Mouse (Mus musculus): Measurements from ENCODE around the gene Ifitm6. TPM values are rescaled to one million over a fixed set of nuclear protein-coding genes. Genes with fewer than 3 reads are reported as not detected.
"Not testable (repeated sequence)": the region's sequence is repeated elsewhere in the genome, so short reads cannot be mapped to it uniquely, and the experiment has no call there.

Ifitm6 gene
- polyA plus RNA-seq, 1 experiment from 2014 or later: 0.42 TPM

DNA sequence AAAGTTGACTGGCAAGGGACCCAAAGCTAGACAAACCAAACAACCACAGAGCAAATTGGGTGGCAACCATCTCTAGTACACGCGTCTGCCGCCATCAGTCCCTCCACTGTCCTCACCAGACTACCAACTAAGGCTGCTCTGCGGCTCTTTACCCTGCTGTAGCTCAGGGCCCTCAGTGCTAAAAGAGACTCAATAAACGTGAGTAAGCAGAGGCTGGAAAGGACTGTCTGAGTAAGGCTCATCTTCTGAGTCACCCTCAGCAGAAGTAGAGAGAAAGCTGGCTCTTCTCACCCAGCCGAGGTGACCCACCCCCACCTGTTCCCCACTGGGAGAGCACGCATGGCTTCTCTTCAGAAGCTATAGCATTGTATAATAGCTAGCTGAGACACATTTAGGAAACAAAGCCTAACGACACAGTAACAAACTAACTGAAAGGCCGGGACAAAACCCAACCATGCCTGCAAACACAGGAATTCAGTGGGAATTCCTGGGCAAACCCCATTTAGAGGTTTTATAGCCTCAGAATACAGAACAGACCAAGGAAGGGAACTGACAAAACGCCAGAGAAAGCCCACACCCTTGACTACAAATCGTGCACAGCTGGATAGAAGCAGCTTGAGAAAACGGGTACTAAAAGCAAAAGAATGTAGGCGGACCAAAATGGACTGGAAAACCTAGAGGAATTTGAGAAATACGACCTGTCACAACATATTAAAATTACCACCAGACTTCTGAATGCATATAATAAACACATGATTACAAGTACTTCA lies 44.1 kb downstream of the Ifitm6 start:
- 9% methylated on average over 14 of the region's 14 CpGs for WGBS
- no peak overlapping the region for H3K9ac ChIP-seq
- H3K27me3 ChIP-seq (replicated peaks): peaks cover 3% of the 10 kb centered on the region; the same call in 1 of the 2 replicates
- H3K4me3 ChIP-seq: no peak overlapping the region
- ATAC-seq (ENCODE audit: low FRiP score, low read depth): no peak
- no peaks in the 10 kb centered on the region for H3K36me3 ChIP-seq
- H3K4me2 ChIP-seq (replicated peaks): no peak overlapping the region
- H3K9me3 ChIP-seq: no peaks in the 10 kb centered on the region
- H3K27ac ChIP-seq: no peak overlapping the region
- H3K4me1 ChIP-seq: peaks cover 15% of the 10 kb centered on the region

DNA sequence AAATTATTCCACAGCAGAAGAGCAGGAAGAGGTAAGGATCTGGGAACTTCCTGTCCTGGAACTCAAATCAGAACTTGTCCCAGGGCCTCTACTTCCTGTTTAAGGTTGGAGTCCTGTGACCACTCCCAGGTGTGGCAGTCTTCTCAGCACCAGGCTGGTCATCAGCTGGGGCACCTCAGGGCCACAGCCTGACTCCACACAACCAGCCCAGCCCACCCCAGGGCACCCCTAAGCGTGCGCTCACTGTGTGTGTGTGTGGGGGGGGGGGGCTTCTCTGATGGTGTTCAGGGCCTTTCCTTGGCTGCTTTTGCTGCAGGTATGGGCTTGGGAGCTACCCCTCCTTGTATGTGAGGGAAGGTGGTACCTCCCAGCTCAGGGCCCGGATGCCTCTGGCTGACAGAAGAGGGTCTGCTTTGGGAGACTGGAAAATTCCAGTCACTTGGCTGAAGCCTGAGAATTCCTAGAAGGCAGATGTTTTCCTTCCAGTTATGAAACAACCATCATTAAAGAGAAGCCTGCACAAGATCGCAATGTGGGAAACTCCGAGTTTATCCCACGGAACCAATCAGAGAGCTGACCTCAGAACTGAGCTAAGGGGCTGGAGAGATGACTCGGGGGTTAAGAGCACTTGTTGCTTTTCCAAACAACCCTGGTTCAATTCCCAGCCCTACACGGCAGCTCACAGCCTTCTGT lies 46.1 kb downstream of the Ifitm6 start:
- WGBS: 90% methylated on average over 8 of the region's 8 CpGs

DNA sequence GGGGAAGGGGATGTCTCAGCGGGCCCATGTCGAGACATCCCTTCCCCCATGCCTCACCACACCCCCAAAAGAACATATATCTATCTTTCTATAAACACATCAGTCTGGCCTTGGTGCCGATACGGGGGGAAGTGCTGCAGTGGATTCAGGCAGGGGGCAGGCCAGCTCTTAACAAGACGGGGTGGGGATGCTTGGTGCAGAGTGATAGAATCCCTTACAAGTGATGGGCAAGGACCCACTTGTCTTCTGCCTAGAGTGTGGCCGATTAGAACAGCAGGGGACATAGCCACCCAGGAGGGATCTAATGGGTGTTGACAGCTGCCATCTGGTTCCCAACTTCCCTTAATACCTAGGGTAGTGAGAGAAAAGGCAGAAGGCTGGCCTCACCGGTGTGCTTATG lies 46.8 kb downstream of the Ifitm6 start:
- 44% methylated on average over 7 of the region's 7 CpGs for WGBS
- H3K9me3 ChIP-seq: no peaks in the 10 kb centered on the region
- no peak overlapping the region for H3K27ac ChIP-seq
- no peak for ATAC-seq (ENCODE audit: low FRiP score, low read depth)
- H3K36me3 ChIP-seq: no peaks in the 10 kb centered on the region
- peaks cover 15% of the 10 kb centered on the region for H3K4me1 ChIP-seq
- no peak overlapping the region for H3K4me2 ChIP-seq (replicated peaks)
- H3K9ac ChIP-seq: no peak overlapping the region
- H3K4me3 ChIP-seq: no peak overlapping the region
- H3K27me3 ChIP-seq (replicated peaks): peaks cover 3% of the 10 kb centered on the region; the same call in 1 of the 2 replicates

More for the DNA sequence above, 46.1 kb downstream of the Ifitm6 start:
- Histone ChIP-seq H3K4me1 (peaks cover 15% of the 10 kb centered on the region), H3K4me2 (replicated peaks) (no peak overlapping the region), H3K27ac (no peak overlapping the region), H3K4me3 (no peak overlapping the region), H3K9ac (no peak overlapping the region), H3K36me3 (no peaks in the 10 kb centered on the region), H3K9me3 (no peaks in the 10 kb centered on the region), H3K27me3 (replicated peaks) (peaks cover 3% of the 10 kb centered on the region; the same call in 1 of the 2 replicates)
- ATAC-seq (ENCODE audit: low FRiP score, low read depth): no peak

DNA sequence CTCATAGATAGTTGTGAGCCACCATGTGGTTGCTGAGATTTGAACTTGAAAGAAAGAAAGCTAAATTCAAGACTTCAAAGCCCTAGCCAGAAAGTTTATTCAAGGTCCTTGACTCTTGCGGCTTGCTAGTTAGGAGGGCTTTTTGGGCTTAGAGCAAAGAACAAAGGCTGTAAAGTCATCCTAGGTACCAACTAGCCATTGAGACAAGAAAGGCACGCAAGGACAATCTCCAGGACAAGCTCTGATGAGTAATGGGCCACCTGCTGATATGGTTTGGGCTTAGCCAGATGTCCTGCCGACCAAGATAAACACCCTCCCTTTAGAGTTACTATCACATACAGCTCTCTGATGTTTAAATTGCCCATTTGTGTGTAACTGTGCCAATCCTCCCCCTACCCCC lies 49.0 kb downstream of the Ifitm6 start:
- 15% methylated on average over 3 of the region's 3 CpGs for WGBS
- H3K4me2 ChIP-seq (replicated peaks): not testable (repeated sequence)

DNA sequence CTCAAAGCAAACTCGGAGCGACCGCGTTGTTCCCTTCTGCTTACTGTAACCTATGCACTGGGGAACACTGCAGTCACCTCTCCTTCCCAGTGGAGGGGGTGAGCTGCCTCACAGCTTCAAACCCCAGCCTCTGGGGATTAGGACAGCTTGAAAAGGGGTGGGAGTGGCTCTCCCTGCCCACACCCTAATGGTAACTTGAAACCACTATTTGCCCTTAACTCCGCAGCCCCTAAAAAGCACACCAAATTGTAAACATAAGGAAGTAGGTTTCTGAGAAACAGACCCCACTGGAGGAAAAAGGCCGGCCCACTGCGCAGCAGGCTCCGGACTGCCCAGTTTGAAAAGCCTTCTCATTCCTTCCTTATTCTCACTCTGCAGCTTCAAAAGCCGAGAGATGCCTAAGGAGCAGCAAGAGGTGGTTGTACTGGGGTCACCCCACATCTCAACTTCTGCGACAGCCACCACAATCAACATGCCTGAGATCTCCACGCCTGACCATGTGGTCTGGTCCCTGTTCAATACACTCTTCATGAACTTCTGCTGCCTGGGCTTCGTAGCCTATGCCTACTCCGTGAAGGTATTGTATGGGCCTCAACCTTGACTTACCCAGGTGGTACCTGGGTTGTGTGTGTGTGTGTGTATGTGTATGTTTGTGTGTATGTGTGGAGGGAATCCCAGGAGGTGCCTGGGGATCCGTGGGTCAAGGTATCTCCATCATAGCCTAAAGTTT lies 49.7 kb downstream of the Ifitm6 start:
- Histone ChIP-seq H3K9ac (no peak overlapping the region), H3K4me1 (no peaks in the 10 kb centered on the region; the same call in 1 of the 2 replicates), H3K36me3 (no peaks in the 10 kb centered on the region), H3K4me3 (no peak overlapping the region), H3K4me2 (replicated peaks) (no peak overlapping the region), H3K27me3 (replicated peaks) (peaks cover 3% of the 10 kb centered on the region; the same call in 1 of the 2 replicates), H3K27ac (no peak overlapping the region), H3K9me3 (no peaks in the 10 kb centered on the region)
- no peak for ATAC-seq (ENCODE audit: low FRiP score, low read depth)
- WGBS: 4% methylated on average over 14 of the region's 14 CpGs

More for the DNA sequence above, 49.0 kb downstream of the Ifitm6 start:
- not testable (repeated sequence) for H3K9ac ChIP-seq; H3K4me1 ChIP-seq; H3K27ac ChIP-seq; H3K36me3 ChIP-seq; H3K4me3 ChIP-seq; ATAC-seq (ENCODE audit: low FRiP score, low read depth); H3K27me3 ChIP-seq (replicated peaks); H3K9me3 ChIP-seq

DNA sequence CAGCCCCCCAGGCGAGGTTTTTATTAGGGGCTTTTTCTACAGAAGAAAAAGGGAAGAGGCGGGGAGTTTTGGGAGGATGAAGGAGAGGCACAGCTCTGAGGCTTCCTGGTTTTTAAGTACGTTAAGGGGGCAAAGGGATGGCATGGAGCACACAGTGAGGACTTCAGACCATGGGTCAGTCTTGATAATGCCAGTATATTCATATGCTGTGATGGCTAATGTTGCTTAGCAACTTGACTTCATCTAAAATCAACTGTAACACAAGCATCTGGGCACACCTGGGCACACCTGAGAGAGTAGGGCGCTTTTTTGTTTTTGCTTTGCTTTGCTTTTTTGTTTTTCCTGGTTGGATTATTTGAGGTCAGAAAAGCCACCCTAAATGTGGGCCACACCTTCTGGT lies 50.8 kb downstream of the Ifitm6 start, which contains the start of gene Ifitm1:
Gene Ifitm1, plus strand, starts transcription at position 301 of the 400 bp plus-strand sequence.
- Histone ChIP-seq H3K4me3 (no peak within 1 kb of the TSS), H3K27ac (no peak within 1 kb of the TSS), H3K9me3 (no peaks in the 10 kb centered on the region), H3K36me3 (no peaks in the 10 kb centered on the region), H3K27me3 (replicated peaks) (peaks cover 3% of the 10 kb centered on the region; the same call in 1 of the 2 replicates), H3K4me1 (no peaks in the 10 kb centered on the region; the same call in 1 of the 2 replicates), H3K4me2 (replicated peaks) (no peak within 1 kb of the TSS), H3K9ac (no peak within 1 kb of the TSS)
- ATAC-seq (ENCODE audit: low FRiP score, low read depth): no peak
- WGBS: 77% methylated on average over 4 of the region's 4 CpGs

Other genes with a start within 250 kb of the Ifitm6 start
- gene Syce1, start 230.1 kb downstream of the Ifitm6 start, polyA plus RNA-seq (2016; fragmentation: Nextera tagmentation; extraction: Ambion mirVana): 0.23 and 0.30 TPM in 2 replicates
- gene Zfp941, start 195.7 kb downstream of the Ifitm6 start, polyA plus RNA-seq (2016; fragmentation: Nextera tagmentation; extraction: Ambion mirVana): 13.2 and 15.3 TPM in 2 replicates
- not detected in 2 replicates for gene Urah, start 182.9 kb downstream of the Ifitm6 start, polyA plus RNA-seq (2016; fragmentation: Nextera tagmentation; extraction: Ambion mirVana)
- gene Scgb1c1, start 172.4 kb downstream of the Ifitm6 start, polyA plus RNA-seq (2016; fragmentation: Nextera tagmentation; extraction: Ambion mirVana): not detected in 2 replicates
- not detected in 2 replicates for gene Odf3, start 170.1 kb downstream of the Ifitm6 start, polyA plus RNA-seq (2016; fragmentation: Nextera tagmentation; extraction: Ambion mirVana)
- not detected in 2 replicates for gene Gm45785, start 161.6 kb downstream of the Ifitm6 start, polyA plus RNA-seq (2016; fragmentation: Nextera tagmentation; extraction: Ambion mirVana)
- gene Ric8a, start 161.0 kb downstream of the Ifitm6 start, polyA plus RNA-seq (2016; fragmentation: Nextera tagmentation; extraction: Ambion mirVana): 89.1 and 94.8 TPM in 2 replicates
- gene Bet1l, start 160.3 kb downstream of the Ifitm6 start, polyA plus RNA-seq (2016; fragmentation: Nextera tagmentation; extraction: Ambion mirVana): 30.3 and 34.2 TPM in 2 replicates
- gene Psmd13, start 136.0 kb downstream of the Ifitm6 start, polyA plus RNA-seq (2016; fragmentation: Nextera tagmentation; extraction: Ambion mirVana): 293 and 317 TPM in 2 replicates
- gene Sirt3, start 135.6 kb downstream of the Ifitm6 start, polyA plus RNA-seq (2016; fragmentation: Nextera tagmentation; extraction: Ambion mirVana): 32.4 and 33.1 TPM in 2 replicates
- 1.9 and 2.2 TPM in 2 replicates for gene Cox8b, start 117.5 kb downstream of the Ifitm6 start, polyA plus RNA-seq (2016; fragmentation: Nextera tagmentation; extraction: Ambion mirVana)
- 0.08 TPM in 1 of 2 replicates, not detected in the other for gene Nlrp6, start 97.0 kb downstream of the Ifitm6 start, polyA plus RNA-seq (2016; fragmentation: Nextera tagmentation; extraction: Ambion mirVana)
- gene Pgghg, start 76.5 kb downstream of the Ifitm6 start, polyA plus RNA-seq (2016; fragmentation: Nextera tagmentation; extraction: Ambion mirVana): 11.2 and 12.2 TPM in 2 replicates
- gene Ifitm5, start 67.6 kb downstream of the Ifitm6 start, polyA plus RNA-seq (2016; fragmentation: Nextera tagmentation; extraction: Ambion mirVana): 1.2 and 1.6 TPM in 2 replicates
- gene Gm45717, start 62.0 kb downstream of the Ifitm6 start, polyA plus RNA-seq (2016; fragmentation: Nextera tagmentation; extraction: Ambion mirVana): 0.55 TPM in 1 of 2 replicates, not detected in the other
- gene Ifitm2, start 61.9 kb downstream of the Ifitm6 start, polyA plus RNA-seq (2016; fragmentation: Nextera tagmentation; extraction: Ambion mirVana): 314 and 316 TPM in 2 replicates
- 10.1 and 13.6 TPM in 2 replicates for gene Ifitm1, start 50.7 kb downstream of the Ifitm6 start, polyA plus RNA-seq (2016; fragmentation: Nextera tagmentation; extraction: Ambion mirVana)
- 23.9 and 29.2 TPM in 2 replicates for gene Ifitm3, start 7.2 kb downstream of the Ifitm6 start, polyA plus RNA-seq (2016; fragmentation: Nextera tagmentation; extraction: Ambion mirVana)
- gene Gm17387, start 11.2 kb upstream of the Ifitm6 start, polyA plus RNA-seq (2016; fragmentation: Nextera tagmentation; extraction: Ambion mirVana): not detected in 2 replicates
- gene B4galnt4, start 43.2 kb upstream of the Ifitm6 start, polyA plus RNA-seq (2016; fragmentation: Nextera tagmentation; extraction: Ambion mirVana): 40.8 and 41.5 TPM in 2 replicates
- 1.6 and 3.1 TPM in 2 replicates for gene Pkp3, start 60.3 kb upstream of the Ifitm6 start, polyA plus RNA-seq (2016; fragmentation: Nextera tagmentation; extraction: Ambion mirVana)
- 1.6 and 2.3 TPM in 2 replicates for gene Sigirr, start 82.6 kb upstream of the Ifitm6 start, polyA plus RNA-seq (2016; fragmentation: Nextera tagmentation; extraction: Ambion mirVana)
- 0.22 TPM in 1 of 2 replicates, not detected in the other for gene Ano9, start 99.9 kb upstream of the Ifitm6 start, polyA plus RNA-seq (2016; fragmentation: Nextera tagmentation; extraction: Ambion mirVana)
- 74.7 and 79.8 TPM in 2 replicates for gene Ptdss2, start 104.5 kb upstream of the Ifitm6 start, polyA plus RNA-seq (2016; fragmentation: Nextera tagmentation; extraction: Ambion mirVana)
- 56.9 and 60.9 TPM in 2 replicates for gene Rnh1, start 154.9 kb upstream of the Ifitm6 start, polyA plus RNA-seq (2016; fragmentation: Nextera tagmentation; extraction: Ambion mirVana)
- gene Hras, start 176.1 kb upstream of the Ifitm6 start, polyA plus RNA-seq (2016; fragmentation: Nextera tagmentation; extraction: Ambion mirVana): 114 and 121 TPM in 2 replicates
- 11.2 TPM in 2 replicates for gene Lrrc56, start 176.2 kb upstream of the Ifitm6 start, polyA plus RNA-seq (2016; fragmentation: Nextera tagmentation; extraction: Ambion mirVana)
- gene Lmntd2, start 196.2 kb upstream of the Ifitm6 start, polyA plus RNA-seq (2016; fragmentation: Nextera tagmentation; extraction: Ambion mirVana): 2.5 and 3.8 TPM in 2 replicates
- gene Rassf7, start 197.9 kb upstream of the Ifitm6 start, polyA plus RNA-seq (2016; fragmentation: Nextera tagmentation; extraction: Ambion mirVana): 37.1 and 38.7 TPM in 2 replicates
- 88.0 and 92.7 TPM in 2 replicates for gene Phrf1, start 210.9 kb upstream of the Ifitm6 start, polyA plus RNA-seq (2016; fragmentation: Nextera tagmentation; extraction: Ambion mirVana)
- gene Irf7, start 248.6 kb upstream of the Ifitm6 start, polyA plus RNA-seq (2016; fragmentation: Nextera tagmentation; extraction: Ambion mirVana): 1.0 and 1.7 TPM in 2 replicates